Mouse (Mus musculus) natural killer cell, adult 2 months (primary cell): ENCODE data around the gene Vsnl1.

Experiments
- DNase-seq, 2 experiments: peaks; one replicate each; pipeline ENCODE4 v3.0.0; 2022; ENCODE audit warnings: low spot score in 2 of 2

Vsnl1 gene

DNA sequence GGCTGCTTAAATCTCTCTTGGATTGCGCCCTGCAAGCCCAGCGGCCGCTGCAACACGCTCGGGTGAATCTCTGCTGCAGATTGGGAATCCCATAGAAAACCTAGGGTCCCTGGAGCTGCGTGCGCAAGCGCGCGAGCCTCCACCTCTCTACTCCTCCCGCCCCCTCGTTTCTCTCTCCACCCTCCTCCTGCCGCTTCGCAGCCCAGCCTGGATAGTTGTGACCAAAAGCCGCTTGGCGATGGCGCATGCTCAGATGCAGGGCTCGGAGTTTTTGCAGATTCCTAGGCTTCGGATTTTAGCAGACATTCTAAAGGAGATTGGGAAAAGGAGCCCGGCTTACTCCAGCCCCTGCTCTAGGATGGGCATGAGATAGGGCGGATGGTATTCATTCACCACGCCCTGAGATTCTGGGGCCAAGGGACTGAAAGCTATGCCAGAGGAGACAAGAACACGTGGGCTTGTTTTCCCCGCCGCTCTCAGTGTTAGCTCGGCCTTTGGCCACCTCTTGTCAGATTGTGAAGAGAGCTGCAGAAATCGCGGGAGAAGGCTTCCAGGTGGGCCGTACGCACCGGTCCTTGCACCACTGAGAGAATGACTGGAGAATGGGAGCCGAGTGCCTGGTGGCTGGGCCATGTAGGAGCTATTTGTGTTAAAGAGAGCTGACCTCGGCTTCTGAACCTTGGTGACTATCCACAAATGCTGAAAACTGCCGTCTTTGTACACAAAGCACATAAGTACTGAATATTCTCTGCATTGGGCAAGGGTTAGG, at the start of gene Vsnl1:
TSS of gene Vsnl1 (minus strand) at position 117 of the 769 bp plus-strand sequence.
- no peak for DNase-seq

DNA sequence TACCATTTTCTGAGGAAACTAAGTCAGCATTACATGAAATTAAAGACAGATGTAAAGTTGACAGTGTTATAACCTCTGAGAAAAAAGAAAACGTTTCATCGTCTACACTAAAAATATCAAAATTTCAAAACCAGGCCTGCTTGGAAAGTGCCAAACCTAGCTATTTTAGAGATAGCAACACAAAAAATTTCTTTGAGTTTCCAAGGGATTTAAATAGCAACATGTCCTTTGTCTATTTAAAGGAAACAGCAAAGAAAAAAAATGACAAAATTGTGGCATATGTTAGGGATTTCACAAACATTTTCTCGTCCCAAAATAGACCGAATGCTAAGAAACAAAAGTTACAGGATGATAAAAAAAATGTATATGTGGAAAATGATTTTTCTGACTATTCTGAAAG, 20.2 kb upstream of the Vsnl1 start:
- no peak for DNase-seq

DNA sequence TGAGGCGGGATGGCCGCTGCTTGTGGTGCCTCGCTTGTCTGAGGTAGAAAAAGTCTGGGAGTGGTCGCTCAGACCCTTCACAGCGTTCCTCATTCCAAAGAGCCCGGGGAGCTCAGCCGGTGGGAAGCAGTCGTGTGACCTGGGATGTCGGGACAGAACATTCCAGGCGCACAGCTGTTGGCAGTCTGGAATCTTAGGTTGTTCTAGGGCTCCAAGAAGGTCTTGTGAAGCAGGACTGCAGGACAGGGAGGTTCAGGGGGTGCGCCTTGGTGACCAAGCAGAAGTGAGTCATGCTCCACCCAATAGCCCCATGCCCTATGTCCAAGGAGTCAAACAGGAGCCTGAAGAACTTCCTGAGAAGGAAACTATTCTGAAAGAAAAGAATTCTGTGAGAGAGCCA, 19.8 kb upstream of the Vsnl1 start:
- DNase-seq = no peak

DNA sequence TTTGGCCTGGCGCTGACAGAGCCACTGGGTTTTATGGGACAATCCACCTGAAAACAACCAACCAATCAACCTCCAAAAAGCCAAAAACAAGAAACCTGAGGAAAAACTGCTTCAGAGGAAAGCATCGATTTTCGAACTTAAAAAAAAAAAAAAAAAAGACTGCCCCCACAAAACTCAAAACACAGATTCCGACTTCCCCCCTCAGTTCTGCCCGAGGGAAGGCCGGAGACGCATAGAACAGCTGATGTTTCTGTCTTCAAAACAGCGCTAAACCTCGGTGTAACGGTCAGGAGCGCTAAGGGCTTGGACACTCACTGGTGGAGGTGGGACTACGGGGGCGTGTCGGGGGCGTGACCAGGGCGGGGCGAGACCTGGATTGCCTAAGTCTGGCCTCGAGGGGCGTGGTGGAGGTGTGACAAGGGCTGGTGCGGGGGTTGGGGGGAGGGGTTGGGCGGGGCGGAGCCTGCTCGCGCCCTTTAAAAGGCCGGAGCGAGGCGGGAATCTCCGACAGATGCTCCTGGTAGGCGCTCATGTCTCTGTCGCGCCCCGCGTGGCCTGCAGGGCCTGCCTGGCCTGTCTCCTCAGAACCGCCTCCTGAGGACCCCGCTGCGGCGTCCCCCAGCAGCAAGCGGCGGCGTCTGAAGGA, 19.3 kb upstream of the Vsnl1 start, which contains the start of gene Rad51ap2:
TSS of gene Rad51ap2 (plus strand) at position 531 of the 646 bp plus-strand sequence.
- DNase-seq = peak; percentile 2 to 11

DNA sequence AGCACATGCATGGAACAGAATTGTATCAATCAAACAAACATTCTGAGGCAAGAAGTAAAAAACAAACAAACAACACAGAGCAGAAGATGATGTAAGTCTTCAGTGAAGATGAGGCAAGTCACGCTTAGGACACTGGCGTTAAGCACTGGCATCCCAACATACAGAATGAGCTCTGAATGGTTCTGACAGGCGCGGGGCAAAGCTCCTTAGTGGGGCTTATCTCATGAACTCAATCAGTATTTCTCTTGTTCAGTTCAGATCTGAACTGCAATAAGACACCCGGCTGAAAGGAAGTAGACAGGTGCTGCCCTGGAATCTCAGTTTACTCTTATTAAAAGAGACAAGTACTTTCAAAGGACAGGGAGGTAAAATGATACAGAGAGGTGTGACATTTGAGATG, 17.7 kb upstream of the Vsnl1 start:
- DNase-seq = no peak

DNA sequence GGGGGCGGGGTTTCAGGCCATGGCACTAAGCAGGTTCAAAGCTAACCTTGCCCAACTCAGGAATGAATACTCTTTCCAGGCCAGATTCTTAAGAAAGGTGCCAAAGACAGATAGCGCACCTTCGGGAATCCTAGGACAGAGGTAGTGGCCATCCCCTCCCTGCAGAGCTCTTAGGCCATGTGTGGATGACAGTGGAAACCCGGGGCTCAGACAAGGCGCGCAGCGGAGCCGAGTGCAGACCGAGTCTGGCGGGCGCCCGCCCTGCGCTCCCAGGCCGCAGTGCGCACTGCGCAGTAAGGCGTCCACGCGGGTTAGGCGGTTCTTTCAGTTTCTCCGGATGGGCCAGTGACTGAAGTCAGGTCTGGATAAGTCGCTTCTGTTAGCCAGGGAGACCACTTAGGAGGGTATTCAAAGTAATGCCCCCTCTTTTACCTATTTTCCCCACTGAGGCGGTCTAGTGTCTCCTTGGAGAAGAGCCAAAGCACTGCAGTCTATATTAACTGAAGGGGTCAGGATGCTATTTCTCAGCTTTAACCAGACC, 1.6 kb upstream of the Vsnl1 start:
- no peak for DNase-seq

DNA sequence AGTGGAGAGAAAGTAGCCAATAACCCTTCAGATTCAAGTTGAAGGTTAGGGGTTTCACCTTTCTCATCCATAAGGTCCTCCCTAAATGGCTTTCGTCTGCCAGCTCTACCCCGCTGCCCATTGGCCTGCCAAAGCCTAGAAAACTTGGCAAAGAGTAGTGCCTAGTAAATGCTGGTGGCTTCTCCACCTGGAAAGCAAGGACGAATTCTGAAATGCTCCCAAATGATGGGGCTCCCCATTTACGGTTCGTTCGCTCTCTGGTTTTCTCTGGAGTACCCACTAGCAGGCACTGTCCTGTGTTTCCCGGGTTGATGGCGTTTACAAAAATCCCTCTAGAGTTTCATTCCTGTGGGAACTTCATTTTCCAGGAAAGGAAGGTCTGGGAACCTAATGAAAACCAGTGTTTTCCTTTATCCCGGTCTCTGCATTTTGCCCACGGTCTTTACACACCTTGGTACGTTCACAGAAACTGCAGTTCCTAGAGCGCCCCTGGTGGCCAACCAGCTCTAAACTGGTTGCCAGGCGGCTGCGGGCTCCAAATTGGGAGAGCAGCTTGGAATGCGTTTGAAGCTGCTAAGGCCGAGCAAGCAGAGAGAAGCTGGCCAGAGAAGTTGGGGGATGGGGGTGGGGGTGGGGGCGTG, 973 bp upstream of the Vsnl1 start:
- no peak for DNase-seq

DNA sequence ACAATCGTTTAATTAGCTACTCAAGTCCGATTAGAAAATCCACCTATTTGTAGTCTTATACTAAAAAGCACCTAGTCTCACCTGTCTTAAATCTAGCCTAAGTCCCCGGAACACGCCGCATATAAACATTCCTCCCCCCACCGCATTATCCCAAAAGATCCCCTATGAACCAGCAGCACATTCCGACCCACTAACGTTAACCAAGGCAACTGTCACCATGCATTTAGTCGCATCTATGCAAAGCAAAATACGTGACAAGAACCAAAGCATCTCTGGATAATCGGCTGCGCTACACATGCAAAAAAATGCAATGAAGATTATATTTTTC, 426 bp downstream of the Vsnl1 start:
- no peak for DNase-seq

DNA sequence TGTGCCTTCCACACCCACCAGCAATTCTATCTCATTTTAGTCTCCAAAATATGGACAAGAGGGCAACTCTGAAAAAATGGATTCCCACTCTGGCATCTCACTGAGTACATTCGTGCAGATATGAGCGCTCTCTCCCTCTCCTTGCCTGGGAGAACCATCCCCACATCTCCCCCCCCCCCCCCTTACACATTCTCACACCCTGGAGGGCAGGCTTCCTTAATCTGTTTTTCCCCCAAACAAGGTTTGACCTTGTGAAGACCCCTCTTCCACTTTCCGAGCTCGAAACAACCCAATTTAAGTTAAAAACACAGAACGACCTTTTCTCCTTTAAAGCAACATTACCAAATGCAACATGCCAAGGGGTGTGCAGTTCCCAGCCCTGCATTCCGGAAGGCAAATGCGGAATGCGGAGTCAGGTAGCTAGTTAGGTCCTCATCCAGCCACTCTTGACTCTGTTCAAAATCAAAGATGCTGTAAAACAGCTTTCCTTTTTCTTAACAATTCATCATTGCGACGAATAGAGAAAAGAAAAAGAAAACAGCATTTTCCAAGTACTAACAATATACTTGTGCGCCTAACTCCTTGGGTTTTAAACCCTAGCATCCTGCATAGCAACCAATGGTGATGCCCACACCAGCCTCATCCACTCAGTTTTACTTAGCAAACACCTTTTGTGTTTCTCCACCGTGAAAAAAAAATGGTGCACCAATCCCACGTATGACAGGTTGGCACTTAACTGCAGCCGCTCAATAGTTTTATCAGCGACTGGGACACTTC, 979 bp downstream of the Vsnl1 start:
- DNase-seq = no peak

DNA sequence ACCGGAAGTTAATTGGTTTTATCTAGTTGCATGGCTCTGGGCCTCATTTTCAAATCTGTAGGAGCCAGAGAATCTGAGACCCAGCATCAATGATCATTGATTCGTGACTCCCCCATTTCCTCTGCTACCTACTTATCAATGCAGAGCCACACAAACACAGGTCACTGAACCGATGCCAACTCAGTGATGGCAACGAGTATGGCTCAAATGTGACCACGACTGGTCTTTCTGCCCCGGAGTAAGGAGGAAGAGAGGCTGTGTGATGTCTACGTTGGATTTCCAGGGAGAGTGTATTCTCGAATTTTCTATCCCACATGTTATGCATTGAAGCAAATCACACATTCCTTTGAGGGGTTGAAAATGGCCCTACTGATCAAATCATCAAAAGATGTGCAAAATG, 2.0 kb downstream of the Vsnl1 start:
- DNase-seq = no peak

DNA sequence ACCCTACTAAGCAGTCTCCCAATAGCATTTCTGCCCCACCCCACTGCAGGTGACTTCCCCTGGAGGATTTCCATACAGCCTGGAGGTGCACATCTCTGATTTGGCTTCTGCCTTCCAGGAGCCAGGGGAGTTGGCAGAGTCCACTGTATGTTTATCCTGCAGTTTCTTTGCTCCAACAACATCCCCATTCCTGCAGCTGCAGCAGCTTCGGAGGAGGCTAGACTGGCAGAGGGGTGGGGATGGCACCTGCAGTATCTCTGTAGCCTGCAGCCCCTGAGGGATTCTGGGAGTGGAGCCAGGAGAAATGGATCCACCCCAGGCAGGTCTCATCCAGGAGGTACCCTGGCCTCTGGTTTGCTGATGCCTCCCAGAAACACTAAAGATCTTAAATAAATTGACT, 2.7 kb downstream of the Vsnl1 start:
- DNase-seq = no peak

DNA sequence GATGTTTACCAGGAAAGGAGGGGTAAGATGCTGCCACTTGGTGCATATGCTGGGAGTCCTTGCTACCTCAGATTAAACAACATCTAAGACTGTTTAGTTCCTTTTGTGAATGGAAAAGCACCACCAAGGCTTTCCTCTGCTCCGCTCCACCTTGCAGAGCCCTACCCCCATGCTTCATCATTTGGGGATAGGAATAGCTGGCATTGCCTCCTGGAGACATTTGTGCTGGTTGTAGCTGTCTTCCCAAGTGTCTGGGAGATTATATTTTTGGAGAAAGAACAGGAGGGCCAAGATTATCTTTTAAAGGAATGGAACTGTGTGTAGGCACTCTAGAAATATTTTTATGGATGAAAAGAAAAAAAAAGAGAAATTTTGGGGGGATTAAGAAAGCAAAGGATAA, 3.3 kb downstream of the Vsnl1 start:
- DNase-seq = no peak

DNA sequence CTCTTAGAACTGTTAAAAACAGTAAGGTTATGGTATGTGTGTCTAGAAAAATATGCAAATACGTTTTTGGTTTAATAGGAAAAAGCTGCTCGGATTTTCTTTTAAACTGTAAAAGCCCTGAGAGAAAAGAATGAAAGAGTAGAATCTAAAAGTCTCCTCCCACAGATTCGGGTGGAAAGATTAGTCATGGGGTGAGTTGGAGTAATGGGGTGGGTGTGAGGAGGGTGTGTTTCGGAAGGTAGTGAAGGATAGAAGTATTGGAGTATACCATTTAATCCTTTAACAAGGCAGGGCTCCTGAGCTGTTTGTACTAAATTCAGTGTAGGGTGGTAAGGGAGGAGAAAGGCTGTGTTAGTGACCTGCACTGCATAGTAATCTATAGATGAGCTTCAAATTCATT, 9.0 kb downstream of the Vsnl1 start:
- DNase-seq = no peak

DNA sequence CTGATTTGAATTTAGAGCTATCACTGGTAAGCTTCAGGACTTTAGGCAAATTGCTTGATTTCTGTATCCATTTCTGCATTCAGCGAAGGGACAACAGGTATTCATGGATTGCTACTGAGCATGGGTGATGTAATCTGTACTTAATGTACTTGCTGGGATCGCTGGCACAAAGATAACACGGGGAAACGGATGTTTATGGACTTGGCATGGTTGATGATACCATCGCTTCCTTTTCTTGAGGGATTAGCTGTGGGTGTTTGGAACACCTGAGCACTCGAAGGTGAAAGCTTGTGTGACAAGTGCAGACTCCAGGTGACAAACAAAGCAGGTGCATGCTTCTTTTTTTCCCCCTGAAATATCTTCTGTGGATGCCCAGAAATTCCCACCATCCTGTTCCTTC, 18.3 kb downstream of the Vsnl1 start:
- DNase-seq = no peak

DNA sequence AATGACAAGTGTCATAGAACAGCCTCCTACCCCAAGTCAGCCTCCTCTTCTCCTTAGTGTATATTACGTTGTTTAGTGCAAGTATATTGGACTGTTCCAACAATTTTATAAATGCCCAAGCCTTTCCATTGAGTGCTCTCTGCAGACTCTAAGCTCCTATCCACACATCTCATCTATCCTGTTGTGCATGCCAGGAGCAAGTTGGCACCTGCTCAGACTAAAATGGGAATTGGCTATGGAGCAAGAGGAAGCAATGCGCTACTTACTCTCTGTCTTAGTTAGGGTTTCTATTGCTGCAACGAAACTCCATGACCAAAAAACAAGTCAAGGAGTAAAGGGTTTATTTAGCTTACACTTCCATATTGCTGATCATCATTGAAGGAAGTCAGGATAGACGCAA, 28.7 kb downstream of the Vsnl1 start:
- DNase-seq = no peak

DNA sequence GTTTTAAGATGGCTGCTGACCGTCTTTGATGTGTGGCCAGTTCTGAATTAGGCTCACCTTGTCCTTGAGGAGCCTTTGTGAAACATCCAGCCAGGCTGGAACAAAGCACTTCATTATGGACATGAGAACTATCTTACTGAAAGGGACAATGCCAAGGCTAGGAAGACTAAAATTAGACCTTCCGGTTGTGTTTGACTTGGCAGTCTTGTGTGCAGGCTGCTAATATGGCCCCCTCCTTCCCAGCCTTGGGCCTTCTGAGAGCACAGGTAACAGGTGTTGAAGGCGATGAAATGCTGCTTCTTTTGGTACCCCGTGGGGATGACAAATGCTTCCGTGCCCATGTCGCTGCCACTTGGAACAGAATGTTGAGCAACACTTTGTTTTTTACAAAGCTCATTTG, 37.6 kb downstream of the Vsnl1 start:
- DNase-seq = no peak

DNA sequence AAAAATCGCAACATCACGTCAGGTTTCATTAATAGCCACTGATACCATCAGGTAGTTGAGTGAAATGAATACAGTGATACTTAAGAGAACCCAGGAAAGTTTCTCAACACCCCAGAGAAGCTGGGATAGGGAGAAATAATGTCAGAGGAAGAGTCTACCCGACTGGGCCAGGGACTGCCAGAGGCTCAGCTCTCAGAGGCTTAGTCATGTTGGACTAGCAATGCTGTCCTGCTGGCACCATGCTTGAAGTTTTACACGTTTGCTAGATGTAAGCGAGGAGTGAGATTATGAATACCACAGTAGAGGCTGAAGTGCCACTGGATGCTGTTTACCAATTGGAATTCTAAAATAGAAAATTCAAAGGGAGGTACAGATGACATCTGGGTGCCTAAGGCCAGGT, 39.4 kb downstream of the Vsnl1 start:
- no peak for DNase-seq

DNA sequence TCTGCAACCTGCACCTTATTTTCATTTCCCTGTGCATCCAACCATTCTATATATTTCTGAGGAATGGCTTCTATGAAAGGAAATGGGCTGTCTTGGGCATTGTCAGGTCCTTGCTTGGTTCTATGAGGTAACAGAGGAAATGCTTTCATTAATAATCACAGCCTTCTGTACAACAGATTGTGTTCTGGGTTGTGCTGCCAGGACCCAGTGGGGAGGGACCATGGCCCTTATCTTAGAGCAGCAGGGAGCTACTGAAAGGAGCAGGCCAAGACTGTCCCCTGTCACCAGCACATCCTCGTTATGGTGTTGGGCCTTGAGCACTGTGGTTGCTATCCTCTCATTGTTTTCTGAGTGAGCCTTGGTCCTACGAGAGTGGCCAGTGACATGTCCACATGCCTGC, 40.9 kb downstream of the Vsnl1 start:
- DNase-seq = no peak

DNA sequence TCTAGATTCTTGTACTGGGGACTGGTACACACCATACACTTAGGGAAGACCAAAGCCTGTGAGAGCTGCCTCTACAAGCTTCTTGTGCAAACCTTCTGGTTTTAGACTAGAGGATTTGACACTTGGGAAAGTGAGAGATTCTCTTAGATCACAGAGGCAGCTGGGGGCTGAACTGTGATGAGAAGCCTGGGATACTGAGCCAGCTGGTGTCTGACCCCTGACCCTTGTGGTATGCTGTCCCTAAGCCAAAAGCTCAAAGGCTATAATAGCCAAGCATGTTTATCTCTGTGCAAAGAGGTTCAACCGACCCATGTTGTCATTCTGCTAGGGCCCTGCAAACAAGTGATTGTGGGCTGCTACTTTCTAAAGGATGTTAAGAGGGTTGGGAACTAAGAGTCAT, 43.9 kb downstream of the Vsnl1 start:
- no peak for DNase-seq

DNA sequence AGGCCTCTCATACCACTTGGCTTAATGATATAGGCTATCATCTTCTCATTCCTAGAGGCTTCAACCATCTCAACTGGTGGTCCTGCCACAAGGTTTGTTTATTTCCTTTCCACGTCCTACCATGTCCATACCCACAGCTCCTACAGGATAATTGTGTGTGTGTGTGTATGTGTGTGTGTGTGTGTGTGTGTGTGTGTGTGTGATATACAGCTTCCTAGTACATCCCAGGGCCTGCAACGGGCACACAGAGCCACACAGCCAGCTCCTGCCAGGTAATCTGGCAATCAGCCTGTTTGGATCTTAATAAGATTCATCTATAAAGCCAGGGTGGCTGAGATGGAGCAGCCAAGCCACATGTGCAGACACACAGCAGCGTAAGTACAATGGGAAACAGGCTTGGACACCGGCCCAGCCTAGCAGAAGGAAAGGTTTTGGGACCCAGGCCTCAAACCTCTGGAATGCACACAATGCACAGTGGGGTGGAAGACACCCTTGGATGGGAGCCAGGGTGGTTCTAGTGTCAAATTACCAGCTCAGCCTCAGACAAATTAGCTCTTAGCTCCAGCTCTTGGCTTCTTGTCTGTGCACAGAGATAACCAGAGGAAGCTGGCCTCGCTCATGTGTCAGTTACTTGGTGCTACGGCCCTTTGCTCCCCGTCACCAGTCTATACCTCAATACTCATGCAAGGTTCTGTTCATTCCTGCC, 45.0 kb downstream of the Vsnl1 start:
- no peak for DNase-seq

DNA sequence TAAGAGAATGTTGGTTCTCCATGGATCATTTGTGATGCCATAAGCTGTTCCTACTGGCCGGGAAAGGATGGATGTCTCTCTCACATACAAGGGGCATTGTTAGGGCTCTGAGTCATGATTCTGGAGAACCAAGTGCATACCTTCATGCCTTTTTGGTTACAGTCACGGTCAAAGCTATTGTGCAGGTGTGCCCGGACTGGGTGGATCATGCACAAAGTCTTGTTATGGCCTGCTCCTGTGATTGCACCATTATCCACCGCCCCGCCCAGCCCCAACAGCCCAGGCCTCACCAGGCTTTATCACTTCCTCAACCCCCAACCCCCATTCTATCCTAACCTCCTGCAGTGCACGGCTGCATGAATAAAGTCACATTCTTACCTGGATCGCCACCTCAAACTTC, 47.3 kb downstream of the Vsnl1 start:
- no peak for DNase-seq

DNA sequence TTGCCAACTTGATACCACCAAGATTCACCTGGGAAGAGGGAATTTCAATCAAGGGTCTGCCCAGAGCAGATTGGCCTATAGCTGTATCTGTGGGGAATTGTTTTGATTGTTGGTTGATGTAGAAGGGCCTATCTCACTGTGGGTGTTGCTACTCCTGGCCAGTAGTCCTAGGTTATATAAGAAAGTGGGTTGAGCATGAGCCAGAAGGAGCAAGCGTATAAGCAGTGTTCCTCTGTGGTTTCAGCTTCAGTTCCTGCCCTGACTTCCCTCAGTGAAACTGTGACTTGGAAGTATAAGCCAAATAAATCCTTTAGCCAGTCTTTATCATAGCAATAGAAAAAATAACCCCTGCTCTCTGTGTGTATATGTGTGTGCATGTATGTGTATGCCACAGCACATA, 51.7 kb downstream of the Vsnl1 start:
- DNase-seq = no peak
